Mouse (Mus musculus) induced T-regulatory cell, adult 2 months (primary cell): ENCODE data around the gene Trim17.

Experiments
- DNase-seq: peaks from one replicate; pipeline ENCODE4 v3.0.0-alpha.2; 2012; ENCODE audit warnings: low read depth

Gene Trim17

DNA sequence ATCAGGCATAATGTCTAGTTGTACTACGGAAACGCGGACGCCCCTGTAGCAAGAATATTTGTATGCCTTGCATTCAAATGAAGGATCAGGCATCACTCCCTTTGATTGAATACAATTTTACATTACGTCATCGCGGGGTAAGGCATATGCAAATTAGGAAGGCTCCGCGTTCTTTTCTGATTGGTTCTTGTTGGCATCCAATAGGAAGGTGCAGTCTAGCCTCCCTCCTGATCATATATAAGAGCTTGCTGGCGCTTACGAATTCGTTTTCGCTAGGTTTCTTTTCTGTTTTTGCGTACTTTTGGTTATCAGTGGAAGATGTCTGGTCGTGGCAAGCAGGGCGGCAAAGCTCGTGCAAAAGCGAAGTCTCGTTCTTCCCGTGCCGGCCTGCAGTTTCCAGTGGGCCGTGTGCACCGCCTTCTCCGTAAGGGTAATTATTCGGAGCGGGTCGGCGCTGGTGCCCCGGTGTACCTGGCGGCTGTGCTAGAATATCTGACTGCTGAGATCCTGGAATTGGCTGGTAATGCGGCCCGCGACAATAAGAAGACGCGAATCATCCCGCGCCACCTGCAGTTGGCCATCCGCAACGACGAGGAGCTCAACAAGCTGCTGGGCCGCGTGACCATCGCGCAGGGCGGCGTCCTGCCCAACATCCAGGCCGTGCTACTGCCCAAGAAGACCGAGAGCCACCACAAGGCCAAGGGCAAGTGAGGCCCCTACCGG, at the start of gene Trim17, which contains the start of gene Hist3h2a:
Gene Trim17, plus strand, starts transcription at position 266 of the 723 bp plus-strand sequence.
Gene Hist3h2a, plus strand, starts transcription at position 266 of the 723 bp plus-strand sequence.
- DNase-seq = peak; percentile 98

DNA sequence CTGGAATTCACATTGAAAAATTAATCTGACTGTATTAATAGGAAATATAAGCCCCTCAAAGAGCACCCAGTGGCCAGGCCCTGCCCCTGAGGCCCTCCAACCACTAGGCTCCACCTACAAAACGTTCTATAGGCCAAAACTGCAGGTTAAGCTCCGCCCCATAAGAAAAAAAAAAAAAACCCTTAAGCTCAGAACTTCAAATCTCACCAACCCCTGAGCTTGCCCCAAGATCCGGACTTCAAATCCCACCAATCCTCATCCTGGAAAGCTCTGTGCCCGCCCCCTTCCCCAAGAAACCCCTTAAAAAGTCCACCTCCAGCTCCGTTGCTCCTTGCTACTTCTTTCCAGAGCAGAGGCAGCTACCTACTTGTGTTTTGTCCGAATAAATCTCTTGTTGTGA, 49.6 kb upstream of the Trim17 start:
- DNase-seq = peak; percentile 64

DNA sequence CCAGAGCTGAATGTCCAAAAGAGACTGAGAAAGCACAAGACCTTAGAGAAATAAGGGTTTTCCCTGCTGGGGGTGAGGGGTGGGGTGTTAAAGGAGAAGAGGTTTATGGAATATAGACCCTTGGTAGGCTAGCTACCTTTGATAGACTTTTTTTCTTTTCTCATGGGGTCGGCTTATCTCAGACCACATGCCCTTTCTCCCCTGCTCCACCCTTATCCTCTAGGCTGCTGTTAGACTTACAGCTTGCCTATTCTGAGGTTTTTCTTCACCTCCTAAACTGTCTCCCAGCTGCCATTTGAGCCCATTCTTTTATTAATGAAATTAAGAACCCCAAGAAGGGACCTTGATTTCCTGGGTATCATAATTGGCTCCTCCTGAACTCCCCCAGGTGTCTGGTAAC, 40.7 kb upstream of the Trim17 start:
- no peak for DNase-seq

DNA sequence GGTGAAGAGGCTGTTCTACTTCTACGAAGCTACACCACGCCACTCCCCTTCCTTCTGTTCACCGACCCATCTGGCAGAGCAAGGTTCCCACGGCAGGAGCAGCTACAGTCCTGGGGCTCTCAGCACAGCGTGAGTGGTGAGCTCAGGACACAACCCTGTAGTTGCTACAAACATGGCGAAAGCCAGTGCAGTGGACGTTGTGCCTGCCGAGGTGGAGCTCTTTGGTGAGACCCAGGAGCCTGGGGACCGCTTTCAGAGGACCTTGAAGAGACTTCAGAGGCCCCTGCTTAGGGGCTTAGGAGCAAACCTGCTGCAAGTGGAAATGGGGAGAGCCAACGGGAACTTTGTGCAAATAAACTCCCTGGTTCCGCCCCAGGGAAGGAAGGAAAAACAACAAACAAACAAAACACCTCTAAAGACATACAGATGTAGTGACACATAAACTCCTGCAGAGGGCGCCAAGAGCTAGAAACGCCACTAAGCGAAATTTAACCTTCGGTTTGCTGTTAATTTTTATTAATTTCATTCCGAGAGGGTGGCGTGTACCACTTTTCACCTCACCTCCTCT, 39.9 kb upstream of the Trim17 start:
- peak; percentile 82 for DNase-seq

DNA sequence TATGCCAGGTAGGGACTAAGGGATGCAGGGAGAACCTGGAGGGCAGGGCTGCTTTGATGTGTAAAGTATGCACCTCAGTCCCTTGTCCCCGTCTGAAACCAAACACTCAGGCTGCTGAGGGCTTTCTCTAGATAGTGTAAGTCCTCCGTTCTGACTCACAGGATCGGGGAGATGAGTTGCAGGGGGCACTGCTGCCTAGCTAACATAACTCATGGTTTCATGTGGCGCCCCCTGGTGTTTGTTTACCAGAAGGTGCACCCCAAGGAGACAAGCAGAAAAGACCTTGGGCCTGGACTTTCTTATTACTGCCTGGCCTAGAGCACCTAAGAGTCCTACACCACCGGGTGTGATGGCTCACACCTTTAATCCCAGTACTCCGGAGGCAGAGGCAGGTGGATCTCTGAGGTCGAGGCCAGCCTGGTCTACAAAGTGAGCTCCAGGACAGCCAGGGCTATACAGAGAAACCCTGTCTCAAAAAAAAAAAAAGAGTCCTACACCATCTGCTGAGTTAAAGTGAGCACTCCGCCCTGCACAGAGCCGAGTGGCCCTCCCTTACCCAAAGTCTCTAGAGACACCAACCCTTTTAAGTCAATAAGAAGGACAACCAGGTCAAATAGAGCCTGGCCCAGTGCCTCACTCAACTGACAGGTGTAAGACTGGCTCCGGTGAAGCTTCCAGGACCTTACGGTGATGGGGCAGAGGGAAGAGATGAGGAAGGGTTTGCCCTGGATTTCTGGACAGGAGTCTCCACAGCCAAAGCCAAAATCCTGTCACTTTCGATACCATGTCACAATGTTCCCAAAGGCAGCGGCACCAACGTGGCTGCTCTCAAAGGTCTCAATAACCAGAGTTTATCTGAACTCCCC, 37.4 kb upstream of the Trim17 start:
- peak; percentile 88 for DNase-seq

DNA sequence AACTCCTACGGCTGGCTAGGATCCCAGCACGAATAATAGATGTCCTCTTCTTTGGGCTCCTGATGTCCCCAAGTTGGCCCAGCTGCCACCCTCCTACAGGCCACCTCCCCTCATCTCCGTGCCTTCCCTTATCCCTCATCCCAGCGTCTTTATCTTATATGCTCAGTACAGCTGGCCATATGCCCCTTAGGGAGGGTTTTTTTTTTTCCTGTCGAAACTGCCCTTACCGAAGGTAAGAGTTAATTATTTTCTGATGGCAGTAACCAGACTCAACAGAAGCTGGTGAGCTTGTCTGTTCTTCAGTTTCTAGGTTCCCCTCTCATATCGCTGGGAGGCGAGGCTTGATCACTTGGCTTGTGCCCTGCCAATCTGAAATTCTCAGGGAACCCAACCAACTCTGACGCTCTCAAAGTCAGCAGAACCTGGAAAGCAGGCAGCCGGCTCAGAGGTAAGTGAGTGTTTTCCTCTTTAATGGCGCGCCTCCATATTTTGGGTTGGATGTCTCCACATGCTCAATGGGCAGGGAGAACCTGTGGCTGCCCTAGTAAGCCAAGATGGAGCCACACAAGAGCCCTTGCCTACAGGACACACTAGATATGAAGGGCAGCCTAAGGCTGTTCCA, 36.6 kb upstream of the Trim17 start, which contains the start of gene Btnl10:
Gene Btnl10, plus strand, starts transcription at position 164 of the 622 bp plus-strand sequence.
- DNase-seq = no peak

DNA sequence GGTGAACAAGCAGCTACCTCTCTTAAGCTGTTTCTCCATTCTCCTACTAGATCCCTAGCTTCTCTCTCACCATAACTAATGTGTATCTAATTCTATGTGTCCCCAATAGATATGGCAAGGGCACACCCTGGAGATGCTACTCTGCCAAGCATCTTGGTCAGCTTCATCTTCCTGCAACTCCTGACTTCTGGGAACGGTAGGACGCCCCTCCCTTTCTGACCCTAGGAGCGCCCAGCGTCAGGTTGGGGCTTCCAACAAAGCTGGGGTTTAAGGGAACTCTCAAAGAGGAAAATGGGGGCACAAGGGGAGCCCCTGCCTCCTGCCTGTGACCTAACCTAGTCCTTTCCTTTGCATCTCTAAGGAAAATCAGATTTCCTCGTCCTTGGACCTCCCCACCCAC, 35.7 kb upstream of the Trim17 start:
- DNase-seq = no peak

DNA sequence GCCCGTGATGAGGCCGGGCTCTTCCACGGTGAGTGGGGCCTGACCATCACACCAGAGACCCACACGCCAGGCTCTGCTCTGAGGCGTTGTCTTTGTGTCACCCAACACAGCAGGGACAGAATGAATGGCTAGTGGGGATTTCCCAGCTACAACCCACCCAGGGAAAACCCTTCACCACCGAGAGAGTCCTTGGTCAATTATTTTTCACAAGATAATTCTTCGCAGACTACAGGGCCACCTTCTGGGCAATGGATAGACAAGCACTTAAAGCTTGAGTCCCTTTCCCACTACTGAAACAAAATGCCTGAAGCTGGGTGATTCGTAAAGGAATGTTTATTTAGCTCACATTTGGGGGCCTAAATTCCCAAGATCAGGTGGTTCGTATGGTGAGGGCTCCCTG, 32.1 kb upstream of the Trim17 start:
- no peak for DNase-seq

DNA sequence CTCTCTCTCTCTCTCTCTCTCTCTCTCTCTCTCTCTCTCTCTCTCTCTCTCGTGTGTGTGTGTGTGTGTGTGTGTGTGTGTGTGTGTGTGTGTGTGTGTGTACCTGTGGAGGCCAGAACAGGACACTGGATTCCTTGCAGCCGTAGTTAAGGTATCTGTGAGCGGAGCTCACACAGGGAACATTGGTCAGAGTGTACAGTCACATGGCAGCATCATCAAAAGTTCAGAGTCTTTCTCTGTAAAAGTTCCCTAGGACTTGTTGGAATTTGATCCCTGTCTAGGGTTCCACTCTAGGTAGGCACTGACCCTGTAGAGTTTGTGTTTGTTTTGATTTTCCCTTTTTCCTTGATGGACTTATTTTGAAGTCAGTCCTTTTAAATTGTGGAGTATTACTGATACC, 27.8 kb upstream of the Trim17 start:
- DNase-seq = no peak

DNA sequence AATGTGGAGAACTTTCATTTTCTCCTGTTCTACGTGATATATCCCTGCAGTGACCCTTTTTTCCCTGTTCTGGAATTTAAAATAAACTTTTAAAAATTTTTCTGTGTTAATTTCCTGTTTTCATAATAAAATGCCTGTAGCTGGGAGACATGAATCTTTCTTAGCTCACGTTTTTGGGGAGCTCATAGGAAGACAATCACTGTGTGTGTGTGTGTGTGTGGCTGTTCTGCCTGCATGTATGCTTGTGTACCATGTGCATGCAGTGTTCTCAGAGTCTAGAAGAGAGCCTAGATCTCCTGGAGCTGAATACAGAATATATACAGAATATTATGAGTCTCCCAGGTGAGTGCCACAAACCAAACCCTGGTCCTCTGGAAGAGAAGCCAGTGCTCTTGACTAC, 27.4 kb upstream of the Trim17 start:
- DNase-seq = no peak

DNA sequence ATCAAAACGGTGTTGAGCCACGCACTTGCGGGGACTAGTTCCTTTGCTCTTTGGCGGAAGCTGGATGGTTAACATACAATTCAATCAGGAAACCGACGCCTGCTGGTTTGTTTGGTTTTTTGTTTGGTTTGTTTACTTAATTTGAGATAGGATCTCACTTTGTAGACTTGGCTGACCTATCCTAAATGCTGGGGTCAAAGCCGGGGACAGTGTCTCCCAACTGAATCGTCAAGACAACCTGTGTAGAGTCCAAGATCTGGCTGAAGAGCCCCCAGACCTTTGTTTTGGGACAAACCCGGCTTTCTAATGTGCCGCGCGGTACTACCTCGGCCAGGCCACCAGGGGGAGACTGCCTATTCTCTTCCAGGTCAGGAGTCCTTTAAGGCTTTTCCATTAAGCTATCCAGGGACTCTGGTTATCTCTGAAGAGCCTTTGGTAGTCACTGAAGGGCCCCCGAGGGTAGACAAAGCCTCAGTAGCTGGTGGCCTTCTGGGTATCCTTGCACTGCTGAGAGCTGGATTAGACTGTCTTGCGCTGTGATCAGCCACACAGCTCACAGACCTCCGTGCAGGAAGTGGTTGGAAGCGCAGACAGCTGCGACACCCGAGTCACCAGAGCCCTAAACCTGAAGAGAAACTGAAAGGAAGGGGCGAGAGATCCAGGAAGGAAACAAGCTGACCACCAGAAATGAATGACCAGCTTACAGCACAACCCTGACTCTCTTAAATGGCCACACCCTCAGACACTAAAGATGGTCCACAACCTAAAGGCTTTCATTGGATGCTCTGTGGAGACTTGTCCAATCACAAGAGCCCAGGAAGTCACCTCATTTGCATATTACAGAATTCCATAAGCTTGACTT, 26.5 kb upstream of the Trim17 start:
- DNase-seq = peak; percentile 92

DNA sequence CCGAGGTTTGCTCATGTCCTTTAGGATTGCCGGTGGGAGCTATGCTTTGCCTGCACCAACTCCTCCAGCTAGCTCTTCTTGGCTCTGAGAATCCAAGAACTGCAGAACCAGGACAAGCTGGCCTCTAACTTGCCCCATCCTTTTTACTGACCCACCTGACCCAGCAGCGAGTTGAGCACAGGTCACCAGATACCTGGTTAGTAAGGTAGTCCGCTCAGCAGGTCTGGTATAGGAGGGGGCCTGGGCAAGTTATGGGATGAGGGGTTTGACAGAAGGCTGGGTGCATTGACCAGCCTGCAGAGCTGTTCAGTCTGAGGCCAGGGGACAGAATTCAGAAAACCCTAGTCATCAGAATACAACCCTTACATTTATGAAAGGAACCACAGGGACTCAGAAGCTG, 25.4 kb upstream of the Trim17 start:
- DNase-seq = no peak

DNA sequence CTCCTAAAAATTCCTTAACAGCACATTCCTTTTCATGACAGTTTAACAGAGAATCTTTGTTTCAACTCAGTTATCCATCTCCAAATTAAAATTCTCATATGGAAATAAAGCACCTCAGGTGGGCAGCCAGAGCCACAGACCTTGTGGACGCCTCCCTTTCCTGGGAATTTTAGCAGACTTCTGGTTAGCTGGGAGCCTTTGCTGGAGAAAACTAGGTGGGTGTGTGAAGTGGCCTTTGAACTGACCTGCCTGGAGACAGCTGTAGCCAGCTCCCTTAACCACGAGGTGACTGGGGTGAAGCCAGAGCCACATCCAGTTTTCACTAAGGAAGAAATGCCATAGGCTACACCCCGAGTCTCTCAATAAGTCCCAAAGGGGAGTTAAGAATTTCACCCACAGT, 24.8 kb upstream of the Trim17 start:
- no peak for DNase-seq

DNA sequence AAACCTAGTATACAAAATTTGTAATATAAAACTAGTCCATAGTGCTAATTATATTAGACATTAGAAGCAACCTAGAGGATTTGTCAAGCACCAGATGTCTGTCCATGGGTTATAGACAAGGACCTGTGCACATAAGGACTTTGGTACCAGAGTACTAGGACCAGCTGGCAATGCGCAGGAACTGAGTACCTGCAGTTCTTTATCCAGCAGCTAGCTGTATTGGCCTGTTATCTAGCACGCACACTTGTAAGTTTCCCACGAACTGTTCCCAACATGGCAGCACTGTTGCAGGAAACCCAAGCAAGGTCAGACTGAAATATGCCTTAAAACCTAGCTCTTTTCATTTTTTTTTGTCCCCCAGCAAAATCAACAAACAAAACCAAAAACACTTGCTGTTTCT, 24.2 kb upstream of the Trim17 start:
- DNase-seq = no peak

DNA sequence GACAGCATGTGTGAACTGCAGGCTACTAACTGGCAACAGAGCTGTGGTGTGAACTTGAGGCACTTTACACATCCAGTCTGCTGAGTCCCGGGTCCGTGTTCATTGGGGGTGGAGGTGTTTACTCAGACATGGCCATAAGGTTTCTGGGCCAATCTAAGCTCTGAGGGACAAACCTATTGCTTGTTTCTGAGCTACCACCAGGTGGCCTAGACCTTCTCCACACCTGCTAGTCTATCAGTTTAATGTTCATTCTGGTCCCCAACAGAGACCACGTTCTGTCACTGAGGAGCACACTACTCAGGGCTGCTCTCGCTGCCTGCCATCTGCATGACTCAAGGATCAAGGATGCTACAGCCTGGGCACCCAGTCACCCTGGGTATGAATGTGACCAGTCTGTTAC, 22.9 kb upstream of the Trim17 start:
- peak; percentile 47 for DNase-seq

DNA sequence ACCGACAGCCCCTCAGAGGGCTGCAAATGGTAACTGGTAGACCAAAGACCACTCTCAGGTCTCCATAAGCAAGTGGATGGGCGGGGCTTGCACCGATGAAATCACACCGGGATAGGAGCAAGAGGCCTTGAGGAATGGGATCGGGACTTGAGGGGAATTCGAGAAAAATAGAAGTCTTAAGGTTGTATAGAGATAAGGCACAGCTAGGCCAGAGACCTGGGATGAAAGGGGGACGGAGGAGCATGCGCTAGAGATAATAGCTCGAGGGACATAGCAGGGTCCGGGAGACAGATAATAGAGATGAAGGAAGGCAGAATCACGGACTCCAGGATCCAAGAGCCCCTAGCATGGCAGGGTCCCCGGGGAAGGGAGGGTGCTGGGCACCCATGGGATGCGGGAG, 16.6 kb upstream of the Trim17 start:
- DNase-seq = no peak

DNA sequence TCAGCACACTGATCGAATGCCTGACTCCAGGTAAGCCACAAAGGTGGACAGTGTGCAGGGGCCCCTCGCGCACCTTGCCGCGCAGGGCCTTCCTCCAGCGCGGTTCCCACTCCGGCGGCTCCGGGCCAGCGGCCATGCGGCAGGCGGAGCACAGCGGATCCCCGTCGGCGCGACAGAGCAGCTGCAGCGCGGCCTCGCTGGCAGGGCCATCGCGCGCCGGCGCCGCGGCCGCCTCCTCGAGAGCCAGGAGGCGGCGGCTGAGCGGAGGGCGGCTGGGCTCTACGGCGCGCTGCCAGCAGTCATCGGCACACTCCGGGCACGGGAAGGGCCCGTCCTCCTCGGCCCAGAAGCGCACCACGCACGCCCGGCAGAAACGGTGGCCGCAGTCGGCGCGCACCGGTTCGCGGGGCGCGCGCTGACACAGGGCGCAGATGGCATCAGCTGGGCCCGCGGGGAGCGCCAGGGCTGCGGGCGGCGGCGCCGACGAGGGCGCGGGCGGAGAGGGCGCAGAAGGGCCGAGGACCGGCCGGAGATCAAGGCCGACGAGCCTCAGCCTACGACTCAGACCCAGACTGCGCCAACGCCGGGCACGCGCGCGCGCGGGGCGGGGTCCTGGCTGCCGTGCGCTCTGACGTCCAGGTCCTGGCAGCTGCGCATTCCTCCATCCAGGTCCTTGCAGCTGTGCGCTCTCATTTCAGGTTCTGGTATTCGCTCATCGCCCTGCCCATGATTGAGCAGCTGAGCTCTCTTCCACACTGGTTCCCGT, 16.0 kb upstream of the Trim17 start, which contains the start of gene Rnf187:
Gene Rnf187, minus strand, starts transcription at position 595 of the 766 bp plus-strand sequence.
- peak; percentile 92 for DNase-seq

DNA sequence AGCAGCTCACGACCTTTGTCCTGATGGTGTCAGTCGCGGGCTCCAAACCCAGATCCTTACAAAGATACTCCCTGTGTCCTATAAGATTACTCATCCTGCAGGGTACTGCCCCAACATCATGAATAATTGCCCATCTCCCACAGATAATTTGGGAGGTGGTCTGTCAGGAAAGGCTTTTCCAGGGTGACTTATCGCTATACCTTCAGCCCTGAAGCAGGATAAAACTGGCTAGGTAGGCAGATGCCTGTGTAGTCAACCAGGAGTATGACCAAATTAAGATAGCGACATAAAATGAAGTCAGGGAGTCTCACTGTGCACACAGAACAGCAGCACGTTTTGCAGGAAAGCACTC, 15.4 kb upstream of the Trim17 start:
- DNase-seq = no peak

DNA sequence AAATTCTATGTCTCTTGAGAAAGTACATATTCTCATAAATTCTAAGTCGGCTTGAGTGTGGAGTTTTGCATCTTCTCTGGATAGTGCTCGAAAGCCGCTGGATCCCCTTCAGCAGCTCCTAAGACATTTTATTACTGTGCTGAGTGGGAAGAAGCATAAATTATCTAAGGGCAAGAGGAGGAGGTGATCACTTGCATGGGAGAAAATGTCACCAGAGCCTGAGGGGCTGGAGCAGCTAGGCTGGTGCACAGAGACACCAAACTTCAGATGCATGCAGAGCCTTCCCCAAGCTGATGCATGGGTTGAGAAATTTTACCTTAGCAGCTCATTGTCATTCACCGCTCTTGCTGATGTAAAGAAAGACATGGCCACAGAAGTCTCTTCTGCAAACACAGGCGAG, 10.3 kb upstream of the Trim17 start:
- DNase-seq = no peak

DNA sequence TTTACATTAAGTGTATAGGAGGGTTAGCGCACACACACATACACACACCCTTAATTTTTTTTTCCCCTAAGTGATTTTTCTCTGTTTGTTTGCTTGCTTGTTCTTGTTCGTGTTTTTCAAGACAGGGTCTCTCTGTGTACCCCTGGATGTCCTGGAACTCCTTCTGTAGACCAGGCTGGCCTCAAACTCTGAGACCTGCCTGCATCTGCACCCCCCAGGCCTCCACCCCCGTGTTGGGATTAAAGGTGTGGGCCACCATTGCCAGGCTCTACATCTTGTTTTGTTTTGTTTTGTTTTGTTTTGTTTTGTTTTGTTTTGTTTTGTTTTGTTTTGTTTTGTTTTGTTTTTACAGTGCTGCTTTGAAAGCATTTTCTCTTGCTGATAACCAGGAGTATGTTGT, 7.2 kb upstream of the Trim17 start:
- no peak for DNase-seq
